8 mouse cellular contexts compared by ENCODE assay signal in the genomic region with DNA sequence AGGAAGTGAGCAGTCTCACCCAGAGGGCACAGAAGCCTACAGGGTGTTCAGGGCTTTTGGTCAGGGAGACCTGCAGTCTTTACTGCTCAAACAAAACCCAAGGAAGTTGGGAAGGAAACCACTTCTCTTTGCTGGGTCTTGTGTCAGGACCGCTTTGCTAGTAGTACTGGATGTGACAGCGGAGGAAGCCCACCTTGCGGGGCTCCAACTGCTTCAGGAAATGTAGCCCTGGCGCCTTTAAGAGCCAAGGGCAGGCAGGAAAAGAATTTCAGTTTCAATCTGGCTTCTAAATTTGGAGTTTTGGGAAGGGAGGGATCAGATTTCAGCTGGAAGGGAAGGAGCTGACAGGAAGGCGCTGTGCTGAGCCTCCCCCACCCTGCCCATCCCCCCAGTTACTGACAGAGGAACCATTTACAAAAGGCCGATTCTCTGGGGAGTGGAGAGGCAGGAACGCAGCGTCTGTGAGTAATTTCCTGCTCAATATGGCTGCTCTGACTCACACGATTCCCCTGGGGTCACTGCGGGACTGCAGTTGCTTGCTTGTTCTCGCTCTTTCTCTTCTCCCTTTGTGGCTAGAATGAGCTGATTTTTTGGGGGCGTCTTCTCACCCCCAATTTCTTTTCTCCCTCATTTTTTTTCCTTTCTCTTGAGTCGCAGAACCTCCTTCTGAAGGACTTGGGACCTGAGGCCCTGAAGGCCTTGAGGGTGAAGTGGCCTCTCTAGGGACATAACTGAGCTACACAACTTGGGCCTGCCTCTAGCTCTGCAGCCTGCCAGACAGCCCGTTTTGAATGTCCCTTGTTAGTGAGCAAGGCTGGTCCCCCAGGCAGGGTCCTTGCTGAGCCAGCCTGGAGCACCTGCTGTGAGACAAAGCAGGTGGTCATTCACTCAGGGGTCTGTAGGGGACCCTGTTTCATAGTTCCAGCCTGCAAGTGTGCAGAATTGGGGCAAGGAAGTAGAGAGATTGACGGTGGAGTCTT. TPM values are rescaled to one million over a fixed set of nuclear protein-coding genes. Genes with fewer than 3 reads are reported as not detected.
A peak's percentile ranks its signal among the peaks of the same experiment; 100 is the strongest.
DNase-seq lines count a peak whose midpoint lies in the region; ATAC-seq and TF ChIP-seq lines count a peak whose summit lies in the region.

No protein-coding gene starts in this region.

- H3K4me3 ChIP-seq in forebrain, embryonic 10.5 days = peak overlapping the region; percentile 42
- H3K4me3 ChIP-seq in heart, embryonic 14.5 days (ENCODE audit: control insufficient read depth in 1 of 2, insufficient read depth in 1 of 2, low read depth in 1 of 2, low read length in 2 of 2) = peak overlapping the region; percentile 39 to 41
- H3K4me3 ChIP-seq in kidney, postnatal 0 days (replicated peaks; ENCODE audit: low read depth, low read length) = peak overlapping the region; percentile 11
- peak overlapping the region; percentile 21; the same call in 1 of the 2 replicates for H3K4me3 ChIP-seq in liver, embryonic 12.5 days
- H3K4me3 ChIP-seq in stomach, embryonic 16.5 days (replicated peaks; ENCODE audit: low read length) = peak overlapping the region; percentile 36

- H3K9me3 ChIP-seq in forebrain, embryonic 10.5 days = no peaks in the 10 kb centered on the region
- no peaks in the 10 kb centered on the region for H3K9me3 ChIP-seq in heart, embryonic 14.5 days (ENCODE audit: control insufficient read depth, low read length)
- no peaks in the 10 kb centered on the region for H3K9me3 ChIP-seq in kidney, postnatal 0 days (replicated peaks; ENCODE audit: low read length)
- H3K9me3 ChIP-seq in liver, embryonic 12.5 days (replicated peaks) = no peaks in the 10 kb centered on the region
- no peaks in the 10 kb centered on the region for H3K9me3 ChIP-seq in stomach, embryonic 16.5 days (replicated peaks; ENCODE audit: control insufficient read depth, low read length)

- peak overlapping the region; percentile 87 for H3K4me2 ChIP-seq in heart, embryonic 14.5 days (ENCODE audit: low read length)
- peak overlapping the region; percentile 54 for H3K4me2 ChIP-seq in kidney, postnatal 0 days (ENCODE audit: low read length)
- peak overlapping the region; percentile 38 for H3K4me2 ChIP-seq in liver, embryonic 12.5 days
- peak overlapping the region; percentile 69 for H3K4me2 ChIP-seq in stomach, embryonic 16.5 days (ENCODE audit: low read depth, low read length)

- DNase-seq in A20 (ENCODE audit: low read depth, low spot score) = peak; percentile 77
- DNase-seq in adrenal gland, postnatal 14 days = peak; percentile 91
- DNase-seq in forebrain, embryonic 10.5 days (ENCODE audit: extremely low spot score, low spot score) = peak; percentile 85
- DNase-seq in kidney, postnatal 0 days (ENCODE audit: low spot score) = peak; percentile 99
- peak; percentile 60 to 86 for DNase-seq in natural killer cell, adult 2 months (ENCODE audit: low spot score in 2 of 2)

- peaks cover 70% of the 10 kb centered on the region for H3K4me1 ChIP-seq in forebrain, embryonic 10.5 days
- H3K4me1 ChIP-seq in heart, embryonic 14.5 days (ENCODE audit: control insufficient read depth in 2 of 2, insufficient read depth in 2 of 2, low read length in 2 of 2) = peaks cover 60 to 72% of the 10 kb centered on the region in 2 experiments
- H3K4me1 ChIP-seq in kidney, postnatal 0 days (replicated peaks; ENCODE audit: insufficient read depth, low read length) = peaks cover 54% of the 10 kb centered on the region
- H3K4me1 ChIP-seq in liver, embryonic 12.5 days = peaks cover 70% of the 10 kb centered on the region
- H3K4me1 ChIP-seq in stomach, embryonic 16.5 days (ENCODE audit: control insufficient read depth, insufficient read depth, low read length) = peaks cover 67% of the 10 kb centered on the region

- peak; percentile 68 for ATAC-seq in heart, embryonic 14.5 days (ENCODE audit: insufficient number of reproducible peaks, insufficient read depth, low FRiP score, low read depth)
- peak; percentile 67 for ATAC-seq in kidney, postnatal 0 days (replicated peaks; ENCODE audit: low FRiP score, low read depth)
- ATAC-seq in liver, embryonic 12.5 days = no peak
- peak; percentile 81 for ATAC-seq in stomach, embryonic 16.5 days (ENCODE audit: insufficient read depth, low FRiP score)

- H3K9ac ChIP-seq in heart, embryonic 14.5 days (ENCODE audit: low read length) = peak overlapping the region; percentile 86
- H3K9ac ChIP-seq in kidney, postnatal 0 days (ENCODE audit: low read depth, low read length) = peak overlapping the region; percentile 60
- peak overlapping the region; percentile 39 for H3K9ac ChIP-seq in liver, embryonic 12.5 days
- peak overlapping the region; percentile 75 for H3K9ac ChIP-seq in stomach, embryonic 16.5 days (ENCODE audit: low read length)

- peak overlapping the region; percentile 97 for H3K27ac ChIP-seq in forebrain, embryonic 10.5 days
- peak overlapping the region; percentile 98 to 99 for H3K27ac ChIP-seq in heart, embryonic 14.5 days (replicated peaks in 1 of 2; ENCODE audit: control insufficient read depth in 1 of 2, insufficient read depth in 1 of 2, low read depth in 2 of 2, low read length in 2 of 2)
- peak overlapping the region; percentile 98 for H3K27ac ChIP-seq in kidney, postnatal 0 days
- peak overlapping the region; percentile 82 for H3K27ac ChIP-seq in liver, embryonic 12.5 days
- H3K27ac ChIP-seq in stomach, embryonic 16.5 days (ENCODE audit: low read length) = peak overlapping the region; percentile 100

- H3K36me3 ChIP-seq in forebrain, embryonic 10.5 days (replicated peaks) = peaks cover 81% of the 10 kb centered on the region
- H3K36me3 ChIP-seq in heart, embryonic 14.5 days (ENCODE audit: control insufficient read depth, insufficient read depth, low read length) = peaks cover 73% of the 10 kb centered on the region
- H3K36me3 ChIP-seq in kidney, postnatal 0 days (ENCODE audit: insufficient read depth, low read length) = peaks cover 31% of the 10 kb centered on the region
- H3K36me3 ChIP-seq in liver, embryonic 12.5 days = peaks cover 99% of the 10 kb centered on the region
- H3K36me3 ChIP-seq in stomach, embryonic 16.5 days (ENCODE audit: control insufficient read depth, insufficient read depth, low read length) = peaks cover 18% of the 10 kb centered on the region

- WGBS in forebrain, embryonic 10.5 days = 5% methylated on average over 15 of the region's 15 CpGs
- WGBS in heart, embryonic 14.5 days = 2% methylated on average over 15 of the region's 15 CpGs
- WGBS in kidney, postnatal 0 days = 2% methylated on average over 15 of the region's 15 CpGs
- 44% methylated on average over 15 of the region's 15 CpGs for WGBS in liver, embryonic 12.5 days (ENCODE audit: insufficient replicate concordance)
- 5% methylated on average over 15 of the region's 15 CpGs for WGBS in stomach, embryonic 16.5 days

- TF ChIP-seq CTCF in kidney, postnatal 0 days (IDR thresholded peaks at IDR 0.05; ENCODE audit: low read depth) = no peak

- no peaks in the 10 kb centered on the region for H3K27me3 ChIP-seq in forebrain, embryonic 10.5 days (ENCODE audit: poor library complexity, severe bottlenecking)
- no peaks in the 10 kb centered on the region for H3K27me3 ChIP-seq in heart, embryonic 14.5 days (ENCODE audit: control insufficient read depth, insufficient read depth, low read length)
- no peaks in the 10 kb centered on the region for H3K27me3 ChIP-seq in kidney, postnatal 0 days (ENCODE audit: insufficient read depth, low read length)
- no peaks in the 10 kb centered on the region for H3K27me3 ChIP-seq in liver, embryonic 12.5 days (replicated peaks)
- H3K27me3 ChIP-seq in stomach, embryonic 16.5 days (ENCODE audit: control insufficient read depth, insufficient read depth, low read length) = no peaks in the 10 kb centered on the region

RNA-seq across cellular contexts. Expression of a gene that starts 26.0 kb away (rescaled TPM):
- total RNA-seq in adrenal gland, postnatal 14 days (2021) = 145 and 155 TPM in 2 replicates
- 149 and 165 TPM in 2 replicates for polyA plus RNA-seq in forebrain, embryonic 10.5 days (2016; fragmentation: Nextera tagmentation; extraction: Ambion mirVana)
- 42.0 and 61.2 TPM in 2 replicates for polyA plus RNA-seq in heart, embryonic 14.5 days (2014; fragmentation: Nextera tagmentation; extraction: Ambion mirVana)
- 131 and 142 TPM in 2 replicates for polyA plus RNA-seq in kidney, postnatal 0 days (2015; fragmentation: Nextera tagmentation; extraction: Ambion mirVana)
- 168 and 173 TPM in 2 replicates for polyA plus RNA-seq in liver, embryonic 12.5 days (2016; fragmentation: Nextera tagmentation; extraction: Ambion mirVana)
- polyA plus RNA-seq in stomach, embryonic 16.5 days (2015; fragmentation: Nextera tagmentation; extraction: Ambion mirVana) = 138 and 146 TPM in 2 replicates

RNA-seq across cellular contexts. Expression of a gene that starts 26.2 kb away (rescaled TPM):
- 291 and 301 TPM in 2 replicates for total RNA-seq in adrenal gland, postnatal 14 days (2021)
- 23.2 and 23.6 TPM in 2 replicates for polyA plus RNA-seq in forebrain, embryonic 10.5 days (2016; fragmentation: Nextera tagmentation; extraction: Ambion mirVana)
- polyA plus RNA-seq in heart, embryonic 14.5 days (2014; fragmentation: Nextera tagmentation; extraction: Ambion mirVana) = 127 and 135 TPM in 2 replicates
- 42.9 and 49.2 TPM in 2 replicates for polyA plus RNA-seq in kidney, postnatal 0 days (2015; fragmentation: Nextera tagmentation; extraction: Ambion mirVana)
- polyA plus RNA-seq in liver, embryonic 12.5 days (2016; fragmentation: Nextera tagmentation; extraction: Ambion mirVana) = 26.0 and 28.6 TPM in 2 replicates
- 27.7 and 29.0 TPM in 2 replicates for polyA plus RNA-seq in stomach, embryonic 16.5 days (2015; fragmentation: Nextera tagmentation; extraction: Ambion mirVana)

RNA-seq across cellular contexts. Expression of a gene that starts 32.2 kb away (rescaled TPM):
- total RNA-seq in adrenal gland, postnatal 14 days (2021) = 6.4 and 6.8 TPM in 2 replicates
- polyA plus RNA-seq in forebrain, embryonic 10.5 days (2016; fragmentation: Nextera tagmentation; extraction: Ambion mirVana) = 1.6 and 2.0 TPM in 2 replicates
- 3.5 and 4.2 TPM in 2 replicates for polyA plus RNA-seq in heart, embryonic 14.5 days (2014; fragmentation: Nextera tagmentation; extraction: Ambion mirVana)
- 3.5 and 8.1 TPM in 2 replicates for polyA plus RNA-seq in kidney, postnatal 0 days (2015; fragmentation: Nextera tagmentation; extraction: Ambion mirVana)
- polyA plus RNA-seq in liver, embryonic 12.5 days (2016; fragmentation: Nextera tagmentation; extraction: Ambion mirVana) = 0.44 and 0.59 TPM in 2 replicates
- polyA plus RNA-seq in stomach, embryonic 16.5 days (2015; fragmentation: Nextera tagmentation; extraction: Ambion mirVana) = 0.56 and 0.83 TPM in 2 replicates

RNA-seq across cellular contexts. Expression of a gene that starts 49.8 kb away (rescaled TPM):
- total RNA-seq in adrenal gland, postnatal 14 days (2021) = 18.7 and 19.5 TPM in 2 replicates
- polyA plus RNA-seq in forebrain, embryonic 10.5 days (2016; fragmentation: Nextera tagmentation; extraction: Ambion mirVana) = 54.8 and 60.1 TPM in 2 replicates
- 16.8 and 20.8 TPM in 2 replicates for polyA plus RNA-seq in heart, embryonic 14.5 days (2014; fragmentation: Nextera tagmentation; extraction: Ambion mirVana)
- polyA plus RNA-seq in kidney, postnatal 0 days (2015; fragmentation: Nextera tagmentation; extraction: Ambion mirVana) = 23.4 and 24.5 TPM in 2 replicates
- 23.5 and 24.3 TPM in 2 replicates for polyA plus RNA-seq in liver, embryonic 12.5 days (2016; fragmentation: Nextera tagmentation; extraction: Ambion mirVana)
- 39.0 and 45.8 TPM in 2 replicates for polyA plus RNA-seq in stomach, embryonic 16.5 days (2015; fragmentation: Nextera tagmentation; extraction: Ambion mirVana)
